Mouse (Mus musculus) cerebellum, adult 2 months (tissue): ENCODE measurements at regions not wholly inside any gene's neighbourhood (a gene's known extent, or its start where the extent isn't known, plus 50 kb on each side); places are given as distances from the start of the nearest gene placed in this dataset.

ENCODE experiments used
- CTCF ChIP-seq: fragments of 200-500 bp; IDR thresholded peaks from 2 replicates; pipeline ENCODE4 v1.5.1; 2011; ENCODE audit warnings: low read depth, mild to moderate bottlenecking, control low read depth, low read length, moderate library complexity, borderline replicate concordance; ENCODE audit not compliant: insufficient read depth
- POLR2A ChIP-seq: fragments of 200-500 bp; IDR thresholded peaks from 2 replicates; pipeline ENCODE4 v1.6.1; 2011; ENCODE audit warnings: low read length, control low read depth, borderline replicate concordance; ENCODE audit not compliant: insufficient read depth

DNA sequence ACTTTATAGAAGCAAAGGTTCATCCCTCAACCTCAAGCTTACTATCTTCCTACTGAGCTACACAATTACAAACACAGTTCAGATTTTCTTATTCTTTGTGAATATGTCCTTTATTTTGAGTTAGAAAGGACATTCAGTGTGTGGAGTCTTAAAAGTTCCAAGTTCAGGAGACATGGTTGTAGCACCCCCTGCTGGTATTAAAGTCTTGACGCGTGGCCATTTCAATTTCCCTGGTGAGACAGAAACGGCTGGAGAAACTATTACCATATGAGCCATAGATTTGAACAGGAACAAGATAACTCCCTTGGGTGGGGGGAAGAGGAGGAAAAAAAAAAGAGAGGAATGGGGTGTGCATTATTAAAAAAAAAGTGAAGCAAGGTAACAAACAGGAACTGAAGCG is 336.6 kb downstream of the Plod2 start:
- no peak for TF ChIP-seq CTCF
- no peak for TF ChIP-seq POLR2A
